Mouse (Mus musculus) common myeloid progenitor, adult 5-6 weeks (primary cell): ENCODE measurements around the gene Rdh8. TPM values are rescaled to one million over a fixed set of nuclear protein-coding genes. Genes with fewer than 3 reads are reported as not detected.

Source experiments
- total RNA-seq: library from RNA; stranded (forward); fragments of 200-1000, 187-1606 nt; gene quantifications from 2 replicates; pipeline ENCODE4 v1.2.3, GENCODE M21; 2017

Gene Rdh8
- total RNA-seq, 1 experiment from 2014 or later: not detected

Other genes with a start within 250 kb of the Rdh8 start
- 5.2 and 8.8 TPM in 2 replicates for gene Zfp846, start 237.2 kb upstream of the Rdh8 start, total RNA-seq
- 87.1 and 102 TPM in 2 replicates for gene Ubl5, start 175.6 kb upstream of the Rdh8 start, total RNA-seq
- 6.5 and 8.2 TPM in 2 replicates for gene Fbxl12, start 173.7 kb upstream of the Rdh8 start, total RNA-seq
- gene Pin1, start 166.4 kb upstream of the Rdh8 start, total RNA-seq: 9.5 and 16.3 TPM in 2 replicates
- not detected in 2 replicates for gene Olfm2, start 72.2 kb upstream of the Rdh8 start, total RNA-seq
- 0.27 TPM in 1 of 2 replicates, not detected in the other for gene Col5a3, start 3.4 kb upstream of the Rdh8 start, total RNA-seq
- gene A230050P20Rik, start 50.1 kb downstream of the Rdh8 start, total RNA-seq: 25.7 and 27.9 TPM in 2 replicates
- gene Angptl6, start 61.2 kb downstream of the Rdh8 start, total RNA-seq: 0.50 and 1.7 TPM in 2 replicates
- gene Ppan, start 69.7 kb downstream of the Rdh8 start, total RNA-seq: 140 and 152 TPM in 2 replicates
- 188 and 215 TPM in 2 replicates for gene Eif3g, start 80.1 kb downstream of the Rdh8 start, total RNA-seq
- gene Dnmt1, start 141.4 kb downstream of the Rdh8 start, total RNA-seq: 271 and 309 TPM in 2 replicates
- gene S1pr2, start 158.3 kb downstream of the Rdh8 start, total RNA-seq: 1.4 and 2.2 TPM in 2 replicates
- 33.0 and 35.8 TPM in 2 replicates for gene Mrpl4, start 184.2 kb downstream of the Rdh8 start, total RNA-seq
- 9.1 and 14.8 TPM in 2 replicates for gene Icam1, start 197.5 kb downstream of the Rdh8 start, total RNA-seq
- 11.5 and 28.9 TPM in 2 replicates for gene Icam4, start 210.9 kb downstream of the Rdh8 start, total RNA-seq
- not detected in 2 replicates for gene Icam5, start 213.6 kb downstream of the Rdh8 start, total RNA-seq
- gene Zglp1, start 248.6 kb downstream of the Rdh8 start, total RNA-seq: 1.7 TPM in 1 of 2 replicates, not detected in the other